Mouse (Mus musculus): Measurements from ENCODE around the gene Ldlrad3. TPM values are rescaled to one million over a fixed set of nuclear protein-coding genes. Genes with fewer than 3 reads are reported as not detected.

Gene Ldlrad3
- polyA plus RNA-seq, 1 experiment = 15.5 TPM

DNA sequence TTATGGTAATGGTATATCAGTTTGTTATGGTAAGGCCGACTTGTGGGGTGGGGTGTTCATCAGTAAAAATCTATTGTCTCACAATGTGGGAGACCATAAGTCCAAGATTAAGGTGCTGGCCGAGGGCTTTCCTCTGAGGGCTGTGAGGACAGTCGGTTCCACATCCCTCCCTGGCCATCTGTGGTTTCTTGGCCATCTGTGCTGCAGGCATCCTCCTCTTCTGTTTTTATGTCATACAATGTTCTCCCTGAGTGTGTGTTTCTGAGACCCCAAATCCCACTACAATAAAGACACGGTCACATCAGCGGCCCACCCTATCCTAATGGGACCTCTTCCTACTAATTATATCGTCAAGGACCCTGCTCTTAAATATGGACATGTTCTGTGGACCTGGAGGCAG lies 133.8 kb downstream of the Ldlrad3 start:
- Histone ChIP-seq H3K79me2 (ENCODE audit: control insufficient read depth, insufficient read depth) (no peaks in the 10 kb centered on the region), H3K36me3 (ENCODE audit: control insufficient read depth, insufficient read depth) (peaks cover 29% of the 10 kb centered on the region), H3K27me3 (ENCODE audit: control insufficient read depth, insufficient read depth, insufficient read length) (no peaks in the 10 kb centered on the region), H3K4me3 (ENCODE audit: insufficient read depth, poor library complexity, severe bottlenecking) (no peak overlapping the region), H3ac (ENCODE audit: control insufficient read depth, insufficient read length, low read depth) (no peak overlapping the region), H3K79me3 (ENCODE audit: low read depth) (peaks cover 1% of the 10 kb centered on the region)
- TF ChIP-seq MAX (IDR thresholded peaks at IDR 0.05) (no peak), CEBPB (IDR thresholded peaks at IDR 0.05; ENCODE audit: low read depth) (no peak), MYOG (IDR thresholded peaks at IDR 0.05; ENCODE audit: control insufficient read depth, extremely low read depth, insufficient read length) (no peak), USF1 (IDR thresholded peaks at IDR 0.05; ENCODE audit: low read depth) (no peak), CTCF (IDR thresholded peaks at IDR 0.05; ENCODE audit: control insufficient read depth, insufficient read depth, insufficient read length) (no peak), FOSL1 (IDR thresholded peaks at IDR 0.05; ENCODE audit: insufficient read depth, low read length, poor library complexity, severe bottlenecking) (no peak), MYOD1 (IDR thresholded peaks at IDR 0.05; ENCODE audit: control insufficient read depth, insufficient read length, low read depth) (no peak)

DNA sequence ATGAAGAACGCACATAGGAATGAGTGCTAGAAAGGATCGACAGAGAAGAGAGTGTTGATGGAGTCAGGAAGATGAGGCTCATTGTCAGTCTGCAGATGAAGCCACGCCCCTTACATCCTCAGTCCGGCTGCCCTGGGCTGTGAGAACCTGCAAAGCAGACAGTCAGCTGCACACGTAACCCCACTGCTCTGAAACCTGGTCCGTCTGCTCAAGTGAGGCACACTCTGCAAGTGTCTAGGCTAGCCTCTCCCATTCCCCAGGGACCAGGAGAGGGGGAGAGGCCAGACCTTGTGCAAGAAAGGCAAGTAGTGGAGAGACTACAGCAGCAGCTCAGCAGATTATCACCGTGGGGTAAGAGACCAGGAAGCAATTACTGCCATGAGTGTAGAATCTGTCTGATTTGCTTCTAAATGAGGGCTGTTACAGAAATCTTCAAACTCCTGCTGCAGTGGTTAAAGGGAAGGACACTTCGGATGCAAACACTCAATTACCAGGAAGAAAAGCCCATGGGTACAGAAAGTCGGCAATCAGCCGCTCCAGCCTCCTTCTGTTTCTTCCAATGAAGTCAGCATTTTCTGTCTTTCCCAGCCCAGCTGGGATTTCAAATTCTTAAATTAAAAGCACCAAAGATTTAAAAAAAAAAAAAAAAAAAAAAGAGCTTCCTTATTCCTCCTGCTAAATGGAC lies 136.2 kb downstream of the Ldlrad3 start:
- Histone ChIP-seq H3ac (ENCODE audit: control insufficient read depth, insufficient read length, low read depth) (no peak overlapping the region), H3K27me3 (ENCODE audit: control insufficient read depth, insufficient read depth, insufficient read length) (no peaks in the 10 kb centered on the region), H3K79me3 (ENCODE audit: low read depth) (peaks cover 1% of the 10 kb centered on the region), H3K4me3 (ENCODE audit: insufficient read depth, poor library complexity, severe bottlenecking) (no peak overlapping the region), H3K36me3 (ENCODE audit: control insufficient read depth, insufficient read depth) (peaks cover 20% of the 10 kb centered on the region), H3K79me2 (ENCODE audit: control insufficient read depth, insufficient read depth) (no peaks in the 10 kb centered on the region)
- TF ChIP-seq CEBPB (IDR thresholded peaks at IDR 0.05; ENCODE audit: low read depth) (no peak), MAX (IDR thresholded peaks at IDR 0.05) (no peak), CTCF (IDR thresholded peaks at IDR 0.05; ENCODE audit: control insufficient read depth, insufficient read depth, insufficient read length) (no peak), USF1 (IDR thresholded peaks at IDR 0.05; ENCODE audit: low read depth) (no peak), FOSL1 (IDR thresholded peaks at IDR 0.05; ENCODE audit: insufficient read depth, low read length, poor library complexity, severe bottlenecking) (no peak)

- H3ac ChIP-seq (ENCODE audit: control insufficient read depth, insufficient read length, low read depth) = no peak overlapping the region
- TF ChIP-seq CTCF (IDR thresholded peaks at IDR 0.05; ENCODE audit: control insufficient read depth, insufficient read depth, insufficient read length) (no peak), CEBPB (IDR thresholded peaks at IDR 0.05; ENCODE audit: low read depth) (no peak), MYOD1 (IDR thresholded peaks at IDR 0.05; ENCODE audit: control insufficient read depth, insufficient read length, low read depth) (no peak), FOSL1 (IDR thresholded peaks at IDR 0.05; ENCODE audit: insufficient read depth, low read length, poor library complexity, severe bottlenecking) (no peak), MAX (IDR thresholded peaks at IDR 0.05) (no peak)
- peaks cover 10% of the 10 kb centered on the region for H3K36me3 ChIP-seq (ENCODE audit: control insufficient read depth, insufficient read depth)
- peaks cover 1% of the 10 kb centered on the region for H3K79me3 ChIP-seq (ENCODE audit: low read depth)
- no peaks in the 10 kb centered on the region for H3K27me3 ChIP-seq (ENCODE audit: control insufficient read depth, insufficient read depth, insufficient read length)
- no peaks in the 10 kb centered on the region for H3K79me2 ChIP-seq (ENCODE audit: control insufficient read depth, insufficient read depth)
- no peak overlapping the region for H3K4me3 ChIP-seq (ENCODE audit: insufficient read depth, poor library complexity, severe bottlenecking)
These were observed 137.6 kb downstream of the Ldlrad3 start for GRCm38 (mm10) chr2:102048296-102049175.

- H3K4me3 ChIP-seq (ENCODE audit: insufficient read depth, poor library complexity, severe bottlenecking) = no peak overlapping the region
These were observed 139.7 kb downstream of the Ldlrad3 start for GRCm38 (mm10) chr2:102046481-102046880.

GRCm38 (mm10) chr2:102040456-102040855 lies 145.7 kb downstream of the Ldlrad3 start:
- TF ChIP-seq CEBPB (IDR thresholded peaks at IDR 0.05; ENCODE audit: low read depth) (no peak), FOSL1 (IDR thresholded peaks at IDR 0.05; ENCODE audit: insufficient read depth, low read length, poor library complexity, severe bottlenecking) (no peak), MYOD1 (IDR thresholded peaks at IDR 0.05; ENCODE audit: control insufficient read depth, insufficient read length, low read depth) (no peak), MYOG (IDR thresholded peaks at IDR 0.05; ENCODE audit: control insufficient read depth, extremely low read depth, insufficient read length) (no peak), CTCF (IDR thresholded peaks at IDR 0.05; ENCODE audit: control insufficient read depth, insufficient read depth, insufficient read length) (no peak), USF1 (IDR thresholded peaks at IDR 0.05; ENCODE audit: low read depth) (no peak), MAX (IDR thresholded peaks at IDR 0.05) (no peak)
- Histone ChIP-seq H3ac (ENCODE audit: control insufficient read depth, insufficient read length, low read depth) (no peak overlapping the region), H3K27me3 (ENCODE audit: control insufficient read depth, insufficient read depth, insufficient read length) (no peaks in the 10 kb centered on the region), H3K79me2 (ENCODE audit: control insufficient read depth, insufficient read depth) (no peaks in the 10 kb centered on the region), H3K4me3 (ENCODE audit: insufficient read depth, poor library complexity, severe bottlenecking) (no peak overlapping the region), H3K36me3 (ENCODE audit: control insufficient read depth, insufficient read depth) (peaks cover 6% of the 10 kb centered on the region), H3K79me3 (ENCODE audit: low read depth) (peaks cover 2% of the 10 kb centered on the region)

More at GRCm38 (mm10) chr2:102046481-102046880, 139.7 kb downstream of the Ldlrad3 start:
- peaks cover 1% of the 10 kb centered on the region for H3K79me3 ChIP-seq (ENCODE audit: low read depth)
- no peaks in the 10 kb centered on the region for H3K27me3 ChIP-seq (ENCODE audit: control insufficient read depth, insufficient read depth, insufficient read length)
- H3ac ChIP-seq (ENCODE audit: control insufficient read depth, insufficient read length, low read depth) = no peak overlapping the region
- TF ChIP-seq MYOG (IDR thresholded peaks at IDR 0.05; ENCODE audit: control insufficient read depth, extremely low read depth, insufficient read length) = no peak
- TF ChIP-seq CEBPB (IDR thresholded peaks at IDR 0.05; ENCODE audit: low read depth) = no peak
- H3K79me2 ChIP-seq (ENCODE audit: control insufficient read depth, insufficient read depth) = no peaks in the 10 kb centered on the region
- H3K36me3 ChIP-seq (ENCODE audit: control insufficient read depth, insufficient read depth) = peaks cover 16% of the 10 kb centered on the region
